Mouse (Mus musculus) kidney, embryonic 14.5 days (tissue): Measurements from ENCODE around the gene Sik1. TPM values are rescaled to one million over a fixed set of nuclear protein-coding genes. Genes with fewer than 3 reads are reported as not detected.

Source experiments
- ATAC-seq: fragments of 200-750 bp; cut with Nextera tagmentation; 2 replicates; pipeline ENCODE4 v1.8.0; 2017; ENCODE audit warnings: moderate number of reproducible peaks, mild to moderate bottlenecking, moderate TSS enrichment, moderate library complexity; ENCODE audit not compliant: low FRiP score, low TSS enrichment
- H3K27ac ChIP-seq: fragments of 300-500 bp; sonication (generic); 2 replicates; pipeline ENCODE4 v1.5.1; 2014; ENCODE audit warnings: low read depth, mild to moderate bottlenecking, low read length, moderate library complexity, mixed read lengths
- H3K27me3 ChIP-seq: fragments of 300-500 bp; sonication (generic); 2 replicates; pipeline ENCODE4 v1.6.1; 2014; ENCODE audit warnings: mild to moderate bottlenecking, low read length; ENCODE audit not compliant: control insufficient read depth, insufficient read depth
- H3K36me3 ChIP-seq: fragments of 300-500 bp; sonication (generic); 2 replicates; pipeline ENCODE4 v1.6.1; 2014; ENCODE audit warnings: low read length, mixed read lengths; ENCODE audit not compliant: control insufficient read depth, insufficient read depth
- H3K4me1 ChIP-seq: fragments of 300-500 bp; sonication (generic); 2 replicates; pipeline ENCODE4 v1.6.1; 2014; ENCODE audit warnings: low read length, mixed read lengths; ENCODE audit not compliant: control insufficient read depth, insufficient read depth
- H3K4me2 ChIP-seq: fragments of 300-500 bp; sonication (generic); replicated peaks from 2 replicates; pipeline ENCODE4 v1.6.1; 2014; ENCODE audit warnings: low read depth, mild to moderate bottlenecking, low read length
- H3K4me3 ChIP-seq: fragments of 300-500 bp; sonication (generic); 2 replicates; pipeline ENCODE4 v1.5.1; 2014; ENCODE audit warnings: mild to moderate bottlenecking, low read length
- H3K9ac ChIP-seq: fragments of 300-500 bp; sonication (generic); 2 replicates; pipeline ENCODE4 v1.6.1; 2014; ENCODE audit warnings: low read depth, mild to moderate bottlenecking, low read length, moderate library complexity
- H3K9me3 ChIP-seq: fragments of 300-500 bp; sonication (generic); 2 replicates; pipeline ENCODE4 v1.6.1; 2016; ENCODE audit warnings: low read length; ENCODE audit not compliant: control insufficient read depth
- WGBS: fragments of 180-500 bp; shearing (Covaris S2); extraction: QIAGEN DNeasy Blood & Tissue Kit; methylation state at CpG from one replicate; pipeline ENCODE4 v1.1.7; 2014; 5-methylcytosine and 5-hydroxymethylcytosine counted together
- polyA plus RNA-seq: library from polyadenylated mRNA; unstranded; fragments of >200 nt; fragmentation: Nextera tagmentation; extraction: Ambion mirVana; gene quantifications from 2 replicates; pipeline ENCODE4 v1.2.1, GENCODE M21; 2014

Sik1 gene
- polyA plus RNA-seq, 1 experiment from 2014 or later = 17.3 TPM

DNA sequence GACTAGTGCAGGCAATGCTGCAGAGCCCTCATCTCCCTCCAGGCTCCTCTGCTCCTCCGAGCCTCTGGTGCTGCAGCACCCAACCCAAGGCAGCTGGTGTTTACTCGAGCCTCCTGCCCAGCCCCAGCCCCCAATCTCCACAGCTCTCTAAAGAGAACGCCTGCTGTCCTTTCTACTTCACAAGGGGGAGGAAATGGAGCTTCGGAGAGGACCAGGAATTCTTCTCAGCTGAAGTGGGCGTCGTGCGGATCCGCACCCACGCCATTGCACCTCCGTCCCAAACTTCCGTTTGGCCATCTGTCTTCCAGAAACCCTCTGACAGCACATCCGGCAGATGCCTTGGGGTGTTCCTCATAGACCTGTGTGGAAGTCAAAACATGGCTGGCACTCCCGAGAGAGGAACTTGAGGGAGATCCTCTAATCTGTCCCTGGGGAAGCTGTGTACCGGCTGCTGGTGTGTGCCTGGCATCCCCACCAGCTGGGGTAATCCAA, 22.1 kb upstream of the Sik1 start:
- no peaks in the 10 kb centered on the region for H3K36me3 ChIP-seq
- no peak overlapping the region for H3K9ac ChIP-seq
- peaks cover 10% of the 10 kb centered on the region for H3K4me1 ChIP-seq
- H3K4me3 ChIP-seq = no peak overlapping the region
- no peaks in the 10 kb centered on the region for H3K27me3 ChIP-seq
- ATAC-seq = no peak
- 46% methylated on average over 14 of the region's 14 CpGs for WGBS
- H3K27ac ChIP-seq = no peak overlapping the region
- no peak overlapping the region for H3K4me2 ChIP-seq
- no peaks in the 10 kb centered on the region for H3K9me3 ChIP-seq

DNA sequence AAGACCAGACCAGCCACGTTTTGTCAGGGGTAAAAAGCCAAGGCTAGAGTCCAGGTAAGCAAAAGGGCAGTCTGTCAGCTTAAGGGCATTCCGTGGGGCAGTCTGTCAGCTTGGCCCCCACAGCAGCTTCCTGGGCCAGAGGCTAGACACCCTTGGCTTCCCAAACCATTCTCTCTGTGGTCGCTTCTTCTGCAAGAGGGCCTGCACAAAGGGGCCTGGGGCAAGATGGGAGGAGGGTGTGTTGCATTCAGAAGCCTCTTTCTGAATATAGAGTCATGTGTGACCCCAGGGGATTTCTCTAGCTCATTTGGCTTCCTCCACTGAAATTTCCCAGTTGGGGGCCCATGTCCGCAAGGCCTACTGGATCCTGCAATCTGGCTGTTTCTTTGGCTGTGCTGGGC, 21.6 kb upstream of the Sik1 start:
- 73% methylated on average over 4 of the region's 4 CpGs for WGBS
- H3K4me3 ChIP-seq = no peak overlapping the region
- H3K4me1 ChIP-seq = peaks cover 13% of the 10 kb centered on the region
- no peak overlapping the region for H3K27ac ChIP-seq
- H3K9me3 ChIP-seq = no peaks in the 10 kb centered on the region
- H3K27me3 ChIP-seq = no peaks in the 10 kb centered on the region
- no peak overlapping the region for H3K4me2 ChIP-seq
- no peaks in the 10 kb centered on the region for H3K36me3 ChIP-seq
- no peak overlapping the region for H3K9ac ChIP-seq
- ATAC-seq = no peak

DNA sequence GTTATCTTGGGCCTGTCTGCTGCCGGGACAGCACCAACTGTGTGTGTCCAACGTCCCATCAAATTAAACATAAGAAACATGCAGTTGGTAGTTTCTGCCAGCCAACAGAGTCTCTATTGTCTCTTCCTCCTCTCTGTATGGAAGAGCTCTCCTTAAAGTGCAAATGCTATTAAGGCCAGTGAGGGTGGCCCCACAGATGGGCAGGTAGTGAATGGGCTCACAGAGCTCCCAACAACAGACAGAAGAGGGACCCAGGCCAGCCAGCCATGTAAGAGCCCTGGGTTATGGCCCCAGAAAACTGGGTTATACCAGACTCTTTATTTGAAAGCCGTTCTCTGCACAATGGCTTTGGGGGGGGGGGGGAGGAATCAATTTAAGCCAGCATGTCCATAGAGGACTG, 21.2 kb upstream of the Sik1 start:
- Histone ChIP-seq H3K9me3 (no peaks in the 10 kb centered on the region), H3K27ac (no peak overlapping the region), H3K4me2 (no peak overlapping the region), H3K4me1 (peaks cover 17% of the 10 kb centered on the region), H3K27me3 (no peaks in the 10 kb centered on the region), H3K4me3 (no peak overlapping the region), H3K9ac (no peak overlapping the region), H3K36me3 (no peaks in the 10 kb centered on the region)
- no peak for ATAC-seq
- WGBS = 79% methylated on average over 3 of the region's 3 CpGs

DNA sequence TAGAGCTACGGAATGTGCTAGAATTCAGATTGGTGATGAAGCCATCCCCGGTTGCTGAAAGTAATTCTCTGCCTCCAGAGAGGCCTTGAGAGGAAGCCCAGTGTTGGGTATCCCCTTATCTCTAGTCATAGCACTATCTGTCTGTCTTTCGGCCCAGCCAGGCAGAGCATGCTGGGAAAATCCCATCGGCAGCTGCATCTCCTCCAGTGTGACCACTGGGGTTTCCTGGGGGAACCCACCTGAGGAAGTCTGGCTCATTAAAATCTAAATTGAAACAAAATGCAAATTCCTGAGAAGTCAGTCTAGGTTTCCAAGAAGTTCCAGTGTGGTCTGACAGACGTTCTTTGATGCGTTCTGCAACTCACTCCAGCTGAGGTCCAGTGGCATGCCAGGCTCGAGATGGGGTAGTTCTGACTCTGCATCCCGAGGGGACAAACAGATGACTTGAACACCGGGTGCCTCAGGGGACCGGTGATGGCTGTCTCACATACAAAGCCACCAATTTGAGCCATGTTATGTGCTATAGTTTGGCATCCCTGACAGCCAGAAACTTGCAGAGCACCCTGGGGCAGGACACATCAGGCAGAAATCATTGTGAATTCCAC, 19.8 kb upstream of the Sik1 start:
- H3K4me2 ChIP-seq = no peak overlapping the region
- H3K9me3 ChIP-seq = no peaks in the 10 kb centered on the region
- H3K27me3 ChIP-seq = no peaks in the 10 kb centered on the region
- peaks cover 23% of the 10 kb centered on the region for H3K4me1 ChIP-seq
- no peak overlapping the region for H3K27ac ChIP-seq
- no peak overlapping the region for H3K9ac ChIP-seq
- WGBS = 84% methylated on average over 10 of the region's 10 CpGs
- no peak for ATAC-seq
- H3K4me3 ChIP-seq = no peak overlapping the region
- no peaks in the 10 kb centered on the region for H3K36me3 ChIP-seq

GRCm38 (mm10) chr17:31874691-31875090, 19.1 kb upstream of the Sik1 start:
- Histone ChIP-seq H3K36me3 (no peaks in the 10 kb centered on the region), H3K4me1 (peaks cover 23% of the 10 kb centered on the region), H3K9me3 (no peaks in the 10 kb centered on the region), H3K4me2 (no peak overlapping the region), H3K27me3 (no peaks in the 10 kb centered on the region), H3K4me3 (no peak overlapping the region), H3K27ac (no peak overlapping the region), H3K9ac (no peak overlapping the region)
- WGBS = 83% methylated on average over 12 of the region's 12 CpGs
- ATAC-seq = no peak

GRCm38 (mm10) chr17:31873973-31874372, 18.4 kb upstream of the Sik1 start:
- no peak for ATAC-seq
- 51% methylated on average over 8 of the region's 8 CpGs for WGBS
- Histone ChIP-seq H3K27ac (no peak overlapping the region), H3K4me3 (no peak overlapping the region), H3K4me1 (peaks cover 23% of the 10 kb centered on the region), H3K36me3 (no peaks in the 10 kb centered on the region), H3K9me3 (no peaks in the 10 kb centered on the region), H3K27me3 (no peaks in the 10 kb centered on the region), H3K4me2 (no peak overlapping the region), H3K9ac (no peak overlapping the region)

DNA sequence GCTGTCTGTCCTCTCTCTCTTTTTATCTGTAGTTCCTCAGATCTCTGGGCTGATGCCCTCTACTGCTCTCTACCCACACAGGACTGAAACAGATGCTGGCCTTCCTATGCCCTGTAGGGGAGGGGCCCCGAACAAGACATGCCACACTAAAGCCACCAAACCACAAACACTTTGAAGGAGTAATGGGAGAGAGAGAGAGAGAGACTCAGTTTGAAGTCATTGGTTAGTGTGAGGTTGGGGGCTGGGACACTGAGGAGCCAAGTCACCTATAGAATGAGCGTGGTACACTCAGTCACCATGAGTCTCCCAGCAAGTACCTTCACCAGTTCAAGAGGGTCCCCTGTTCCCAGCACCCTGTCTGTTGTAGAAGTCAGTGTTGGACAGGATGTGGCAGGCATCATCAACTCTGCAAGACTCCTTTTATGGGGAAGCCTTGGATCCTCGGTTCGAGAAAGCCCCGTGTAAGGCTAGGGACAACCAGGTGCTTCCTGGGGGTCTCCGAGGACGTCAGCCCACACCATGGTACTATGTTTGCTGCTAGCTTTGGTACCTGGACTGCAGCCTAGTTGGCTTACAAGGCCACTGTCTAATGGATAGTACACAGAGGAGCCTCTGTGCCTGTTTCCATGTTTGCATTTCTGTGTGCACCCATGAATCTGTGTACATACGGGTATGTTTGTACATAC, 17.7 kb upstream of the Sik1 start:
- Histone ChIP-seq H3K4me3 (no peak overlapping the region), H3K9me3 (no peaks in the 10 kb centered on the region), H3K9ac (no peak overlapping the region), H3K4me1 (peaks cover 23% of the 10 kb centered on the region), H3K27ac (no peak overlapping the region), H3K27me3 (no peaks in the 10 kb centered on the region), H3K36me3 (no peaks in the 10 kb centered on the region), H3K4me2 (no peak overlapping the region)
- 81% methylated on average over 8 of the region's 8 CpGs for whole genome bisulfite sequencing
- no peak for ATAC-seq

DNA sequence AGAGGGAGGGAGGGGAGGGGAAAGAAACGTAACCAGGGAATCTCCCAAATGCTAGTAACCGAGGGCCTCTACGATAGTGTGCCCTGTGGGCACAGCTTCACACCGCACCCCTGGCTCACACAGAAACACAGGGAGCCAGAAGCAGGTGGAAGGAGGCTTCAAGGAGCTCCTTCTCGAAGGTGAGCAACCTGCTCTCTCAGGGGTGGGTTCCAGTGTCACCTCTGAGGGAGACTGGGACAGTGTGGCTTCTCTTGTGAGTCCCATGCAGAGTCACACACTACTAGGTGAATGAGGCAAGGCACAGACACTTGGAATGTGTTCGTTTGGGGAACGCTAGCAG, 17.2 kb upstream of the Sik1 start:
- Histone ChIP-seq H3K9ac (no peak overlapping the region), H3K4me2 (no peak overlapping the region), H3K4me3 (no peak overlapping the region), H3K9me3 (no peaks in the 10 kb centered on the region), H3K27ac (no peak overlapping the region), H3K27me3 (no peaks in the 10 kb centered on the region), H3K36me3 (no peaks in the 10 kb centered on the region), H3K4me1 (peaks cover 18% of the 10 kb centered on the region)
- WGBS = 64% methylated on average over 7 of the region's 7 CpGs
- no peak for ATAC-seq

- Histone ChIP-seq H3K4me2 (no peak overlapping the region), H3K4me3 (no peak overlapping the region), H3K27me3 (no peaks in the 10 kb centered on the region), H3K27ac (no peak overlapping the region), H3K36me3 (no peaks in the 10 kb centered on the region), H3K4me1 (peaks cover 13% of the 10 kb centered on the region; the same call in 1 of the 2 replicates), H3K9ac (no peak overlapping the region), H3K9me3 (no peaks in the 10 kb centered on the region)
- no peak for ATAC-seq
- WGBS = 80% methylated on average over 14 of the region's 14 CpGs
Observed at GRCm38 (mm10) chr17:31871968-31872825, 16.6 kb upstream of the Sik1 start.
